Mouse (Mus musculus): ENCODE data around the gene Diras2. TPM values are rescaled to one million over a fixed set of nuclear protein-coding genes. Genes with fewer than 3 reads are reported as not detected.

Gene Diras2
- total and polyA plus RNA-seq, 2 experiments, result 0.02 TPM; not detected in 1

DNA sequence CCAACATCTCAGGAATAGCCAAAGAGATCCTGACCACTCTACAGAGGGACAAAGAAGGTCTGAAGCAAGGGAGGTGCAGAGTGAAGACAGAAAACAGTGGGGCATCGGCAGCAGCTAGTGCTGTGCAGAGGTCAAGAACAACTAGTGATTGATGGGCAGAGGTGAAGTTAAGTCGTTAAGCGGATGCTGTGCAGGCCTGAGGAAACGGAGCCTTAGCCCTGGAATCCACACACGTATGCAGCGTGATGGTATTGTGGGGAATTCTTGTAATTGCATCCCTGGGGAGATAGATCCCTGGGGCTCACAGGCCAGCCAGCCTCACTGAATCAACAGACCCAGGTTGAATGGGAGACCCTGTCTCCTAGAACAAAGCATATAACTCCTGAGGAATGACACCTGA is 9.9 kb downstream of the Diras2 start:
- 62% methylated on average over 6 of the region's 6 CpGs for WGBS

DNA sequence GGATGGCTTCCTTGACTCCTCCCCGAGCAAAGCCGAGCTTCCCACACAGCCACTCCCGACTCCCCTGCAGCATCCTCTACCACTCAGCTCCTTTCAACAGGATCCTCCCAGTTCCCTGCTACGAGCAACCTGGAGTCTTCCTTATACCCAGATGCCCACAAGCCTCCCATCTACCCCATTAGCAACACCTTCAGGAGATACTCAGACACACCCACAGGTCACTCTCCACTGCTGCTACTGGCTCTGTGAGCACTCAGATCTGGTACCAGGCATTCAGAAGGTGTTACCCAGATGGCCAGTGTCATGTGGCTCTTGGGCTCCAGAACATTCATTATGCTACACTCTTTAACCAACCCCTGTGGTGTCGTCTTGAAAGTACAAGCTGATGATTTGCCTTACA is 11.7 kb downstream of the Diras2 start:
- no peak for TF ChIP-seq CTCF (IDR thresholded peaks at IDR 0.05; ENCODE audit: low read depth, low read length)
- no peak for TF ChIP-seq POLR2A (IDR thresholded peaks at IDR 0.05; ENCODE audit: extremely low read depth, insufficient read depth, low read length)
- Histone ChIP-seq H3K9ac (ENCODE audit: low read depth, low read length) (no peak overlapping the region), H3K4me1 (ENCODE audit: control insufficient read depth, insufficient read depth, low read length) (no peaks in the 10 kb centered on the region), H3K36me3 (ENCODE audit: control insufficient read depth, insufficient read depth, low read length) (no peaks in the 10 kb centered on the region), H3K4me3 (ENCODE audit: insufficient read depth, low read depth, low read length) (no peak overlapping the region), H3K79me2 (ENCODE audit: control insufficient read depth, insufficient read depth, low read length) (no peaks in the 10 kb centered on the region), H3K27me3 (ENCODE audit: control insufficient read depth, insufficient read depth, low read length) (no peaks in the 10 kb centered on the region), H3K27ac (replicated peaks; ENCODE audit: insufficient read depth, low read depth, low read length) (no peak overlapping the region)
- no peak for DNase-seq (ENCODE audit: extremely low read depth, low read depth, low spot score)
- WGBS, result 92% methylated on average over 5 of the region's 5 CpGs

More for the DNA sequence above, 9.9 kb downstream of the Diras2 start:
- Histone ChIP-seq H3K79me2 (ENCODE audit: control insufficient read depth, insufficient read depth, low read length) (no peaks in the 10 kb centered on the region), H3K4me3 (ENCODE audit: insufficient read depth, low read depth, low read length) (no peak overlapping the region), H3K9ac (ENCODE audit: low read depth, low read length) (no peak overlapping the region), H3K4me1 (ENCODE audit: control insufficient read depth, insufficient read depth, low read length) (no peaks in the 10 kb centered on the region), H3K27me3 (ENCODE audit: control insufficient read depth, insufficient read depth, low read length) (no peaks in the 10 kb centered on the region), H3K36me3 (ENCODE audit: control insufficient read depth, insufficient read depth, low read length) (no peaks in the 10 kb centered on the region), H3K27ac (replicated peaks; ENCODE audit: insufficient read depth, low read depth, low read length) (no peak overlapping the region)
- TF ChIP-seq POLR2A (IDR thresholded peaks at IDR 0.05; ENCODE audit: extremely low read depth, insufficient read depth, low read length) (no peak), CTCF (IDR thresholded peaks at IDR 0.05; ENCODE audit: low read depth, low read length) (no peak)
- no peak for DNase-seq (ENCODE audit: extremely low read depth, low read depth, low spot score)

- no peak overlapping the region for H3K9ac ChIP-seq (ENCODE audit: low read depth, low read length)
- H3K27ac ChIP-seq (replicated peaks; ENCODE audit: insufficient read depth, low read depth, low read length), result no peak overlapping the region
- TF ChIP-seq CTCF (IDR thresholded peaks at IDR 0.05; ENCODE audit: low read depth, low read length) (no peak), POLR2A (IDR thresholded peaks at IDR 0.05; ENCODE audit: extremely low read depth, insufficient read depth, low read length) (no peak)
- H3K36me3 ChIP-seq (ENCODE audit: control insufficient read depth, insufficient read depth, low read length), result no peaks in the 10 kb centered on the region
- 90% methylated on average over 4 of the region's 4 CpGs for WGBS
- no peaks in the 10 kb centered on the region for H3K27me3 ChIP-seq (ENCODE audit: control insufficient read depth, insufficient read depth, low read length)
- no peaks in the 10 kb centered on the region for H3K4me1 ChIP-seq (ENCODE audit: control insufficient read depth, insufficient read depth, low read length)
- DNase-seq (ENCODE audit: extremely low read depth, low read depth, low spot score), result no peak
- no peak overlapping the region for H3K4me3 ChIP-seq (ENCODE audit: insufficient read depth, low read depth, low read length)
- H3K79me2 ChIP-seq (ENCODE audit: control insufficient read depth, insufficient read depth, low read length), result no peaks in the 10 kb centered on the region
These were observed 12.7 kb downstream of the Diras2 start for GRCm38 (mm10) chr13:52518377-52518776.

DNA sequence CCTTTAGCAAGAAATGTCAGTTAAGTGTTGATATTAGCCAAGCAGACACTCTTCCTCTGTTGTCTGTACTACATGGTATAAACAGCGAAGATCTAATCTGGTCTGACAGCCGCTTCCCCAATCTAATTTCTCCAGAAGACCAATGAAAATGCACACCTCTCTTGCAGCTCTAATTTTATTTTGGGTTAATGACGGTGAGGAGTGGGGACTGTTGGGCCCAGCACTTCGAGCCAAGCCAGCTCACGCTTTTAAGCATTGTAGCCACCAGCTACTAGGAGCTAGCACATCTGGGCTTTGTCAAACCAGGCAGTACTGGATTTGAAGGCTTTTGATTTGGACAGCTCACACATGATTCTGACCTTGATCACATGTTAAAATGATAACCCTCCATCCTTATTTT is 14.1 kb downstream of the Diras2 start:
- H3K4me3 ChIP-seq (ENCODE audit: insufficient read depth, low read depth, low read length), result no peak overlapping the region
- no peak overlapping the region for H3K27ac ChIP-seq (replicated peaks; ENCODE audit: insufficient read depth, low read depth, low read length)
- TF ChIP-seq CTCF (IDR thresholded peaks at IDR 0.05; ENCODE audit: low read depth, low read length), result no peak
- TF ChIP-seq POLR2A (IDR thresholded peaks at IDR 0.05; ENCODE audit: extremely low read depth, insufficient read depth, low read length), result no peak
- no peak for DNase-seq (ENCODE audit: extremely low read depth, low read depth, low spot score)
- H3K36me3 ChIP-seq (ENCODE audit: control insufficient read depth, insufficient read depth, low read length), result no peaks in the 10 kb centered on the region
- H3K4me1 ChIP-seq (ENCODE audit: control insufficient read depth, insufficient read depth, low read length), result no peaks in the 10 kb centered on the region
- WGBS, result 88% methylated on average over 5 of the region's 5 CpGs
- H3K27me3 ChIP-seq (ENCODE audit: control insufficient read depth, insufficient read depth, low read length), result no peaks in the 10 kb centered on the region
- H3K9ac ChIP-seq (ENCODE audit: low read depth, low read length), result no peak overlapping the region
- no peaks in the 10 kb centered on the region for H3K79me2 ChIP-seq (ENCODE audit: control insufficient read depth, insufficient read depth, low read length)

DNA sequence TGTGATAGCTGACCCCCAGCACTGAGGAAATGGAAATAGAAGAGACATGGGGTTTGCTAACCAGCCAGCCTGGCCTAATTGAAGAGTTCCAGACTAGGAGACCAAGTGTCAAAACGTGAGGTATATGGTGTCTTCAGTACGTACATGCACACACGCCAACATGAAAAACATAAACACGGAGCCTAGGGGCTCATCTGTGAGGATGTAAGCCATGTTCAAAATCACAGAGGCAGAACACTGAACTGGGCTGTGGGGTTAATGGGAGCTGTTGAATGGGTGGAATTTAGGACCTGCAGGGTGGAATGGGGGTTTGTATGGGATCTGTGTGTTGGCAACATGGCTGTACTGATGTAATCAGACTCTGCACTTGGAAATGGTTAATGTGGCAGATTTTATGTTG is 14.5 kb downstream of the Diras2 start:
- no peaks in the 10 kb centered on the region for H3K4me1 ChIP-seq (ENCODE audit: control insufficient read depth, insufficient read depth, low read length)
- H3K36me3 ChIP-seq (ENCODE audit: control insufficient read depth, insufficient read depth, low read length), result no peaks in the 10 kb centered on the region
- TF ChIP-seq CTCF (IDR thresholded peaks at IDR 0.05; ENCODE audit: low read depth, low read length) (no peak), POLR2A (IDR thresholded peaks at IDR 0.05; ENCODE audit: extremely low read depth, insufficient read depth, low read length) (no peak)
- DNase-seq (ENCODE audit: extremely low read depth, low read depth, low spot score), result no peak
- H3K79me2 ChIP-seq (ENCODE audit: control insufficient read depth, insufficient read depth, low read length), result no peaks in the 10 kb centered on the region
- 81% methylated on average over 4 of the region's 4 CpGs for WGBS
- H3K27ac ChIP-seq (replicated peaks; ENCODE audit: insufficient read depth, low read depth, low read length), result no peak overlapping the region
- H3K9ac ChIP-seq (ENCODE audit: low read depth, low read length), result no peak overlapping the region
- H3K27me3 ChIP-seq (ENCODE audit: control insufficient read depth, insufficient read depth, low read length), result no peaks in the 10 kb centered on the region
- no peak overlapping the region for H3K4me3 ChIP-seq (ENCODE audit: insufficient read depth, low read depth, low read length)

- no peaks in the 10 kb centered on the region for H3K27me3 ChIP-seq (ENCODE audit: control insufficient read depth, insufficient read depth, low read length)
- H3K9ac ChIP-seq (ENCODE audit: low read depth, low read length), result no peak overlapping the region
- no peaks in the 10 kb centered on the region for H3K4me1 ChIP-seq (ENCODE audit: control insufficient read depth, insufficient read depth, low read length)
- H3K4me3 ChIP-seq (ENCODE audit: insufficient read depth, low read depth, low read length), result no peak overlapping the region
- TF ChIP-seq CTCF (IDR thresholded peaks at IDR 0.05; ENCODE audit: low read depth, low read length), result no peak
- no peak for TF ChIP-seq POLR2A (IDR thresholded peaks at IDR 0.05; ENCODE audit: extremely low read depth, insufficient read depth, low read length)
- H3K27ac ChIP-seq (replicated peaks; ENCODE audit: insufficient read depth, low read depth, low read length), result no peak overlapping the region
- no peaks in the 10 kb centered on the region for H3K36me3 ChIP-seq (ENCODE audit: control insufficient read depth, insufficient read depth, low read length)
- WGBS, result 58% methylated on average over 3 of the region's 3 CpGs
- DNase-seq (ENCODE audit: extremely low read depth, low read depth, low spot score), result no peak
- no peaks in the 10 kb centered on the region for H3K79me2 ChIP-seq (ENCODE audit: control insufficient read depth, insufficient read depth, low read length)
These were observed 15.0 kb downstream of the Diras2 start for GRCm38 (mm10) chr13:52516051-52516450.
